Mouse (Mus musculus): ENCODE measurements around the gene Magi2. TPM values are rescaled to one million over a fixed set of nuclear protein-coding genes. Genes with fewer than 3 reads are reported as not detected.
"Not testable (repeated sequence)": the region's sequence is repeated elsewhere in the genome, so short reads cannot be mapped to it uniquely, and the experiment has no call there.

The Magi2 gene
- total RNA-seq, 2 experiments from 2014 or later: 139 to 145 TPM

DNA sequence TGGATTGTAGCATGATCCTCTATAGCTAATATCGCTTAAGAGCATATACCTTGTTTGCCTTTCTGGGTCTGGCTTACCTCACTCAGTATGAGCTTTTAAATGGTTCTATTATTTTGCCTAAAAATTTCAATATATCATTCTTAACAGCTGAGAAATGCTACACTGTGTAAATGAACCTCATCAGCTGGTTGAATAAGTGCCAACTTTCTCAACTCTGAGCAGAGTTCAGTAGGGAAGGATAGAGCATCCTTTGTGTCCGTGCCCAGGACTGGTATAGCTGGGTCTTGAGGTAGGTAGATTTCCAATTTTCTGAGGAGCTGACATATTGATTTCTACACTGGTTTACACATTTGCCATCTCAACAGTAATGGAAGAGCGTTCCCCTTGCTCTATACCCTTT is 65.7 kb downstream of the Magi2 start:
- H3K27ac ChIP-seq: no peak overlapping the region
- H3K4me3 ChIP-seq: no peak overlapping the region
- intact Hi-C loops (cut with DNase I): no loop called here
- no peak for TF ChIP-seq CTCF (IDR thresholded peaks at IDR 0.05)
- DNase-seq (ENCODE audit: extremely low spot score in 1 of 2, low spot score in 2 of 2): no peak

DNA sequence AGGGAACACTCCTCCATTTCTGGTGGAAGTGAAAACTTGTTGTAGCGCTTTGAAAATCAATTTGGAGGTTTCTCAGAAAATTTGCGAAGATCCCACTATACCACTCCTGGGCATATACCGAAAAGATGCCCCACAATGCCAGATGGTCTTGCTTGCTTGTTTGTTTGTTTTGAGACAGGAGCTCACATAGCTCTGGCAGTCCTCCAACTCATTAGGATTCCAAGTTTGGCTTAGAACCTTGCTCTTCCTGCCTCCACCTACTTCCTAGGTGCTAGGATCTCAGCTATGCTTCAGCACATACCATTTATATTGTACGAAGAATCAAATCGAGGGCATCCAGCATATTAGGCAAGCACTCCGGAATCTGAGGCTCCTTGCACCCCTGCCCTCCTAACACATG is 79.8 kb downstream of the Magi2 start:
- no peak for DNase-seq (ENCODE audit: extremely low spot score in 1 of 2, low spot score in 2 of 2)
- TF ChIP-seq CTCF (IDR thresholded peaks at IDR 0.05): no peak
- no peak overlapping the region for H3K4me3 ChIP-seq
- intact Hi-C loops (cut with DNase I): no loop called here
- no peak overlapping the region for H3K27ac ChIP-seq

DNA sequence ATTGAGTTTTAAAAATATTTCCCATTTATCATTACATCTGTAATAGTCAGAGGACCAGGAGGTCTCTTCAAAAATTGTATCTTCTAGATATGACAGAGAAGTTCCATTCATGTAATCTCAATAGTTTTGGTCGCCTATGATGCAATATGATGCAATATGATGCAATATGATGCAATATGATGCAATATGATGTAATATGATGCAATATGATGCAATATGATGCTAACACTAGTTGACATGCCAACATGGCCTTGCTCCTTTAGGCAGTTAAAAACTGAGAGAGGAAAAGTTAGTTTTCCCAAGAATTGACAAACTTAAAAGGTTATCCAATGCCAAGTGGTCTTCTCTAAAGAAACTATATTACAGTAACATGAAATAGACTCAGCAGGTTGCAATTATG is 83.0 kb downstream of the Magi2 start:
- no peak for TF ChIP-seq CTCF (IDR thresholded peaks at IDR 0.05)
- Histone ChIP-seq H3K27ac (no peak overlapping the region), H3K4me3 (no peak overlapping the region)
- intact Hi-C loops (cut with DNase I): no loop called here
- DNase-seq (ENCODE audit: extremely low spot score in 1 of 2, low spot score in 2 of 2): no peak

DNA sequence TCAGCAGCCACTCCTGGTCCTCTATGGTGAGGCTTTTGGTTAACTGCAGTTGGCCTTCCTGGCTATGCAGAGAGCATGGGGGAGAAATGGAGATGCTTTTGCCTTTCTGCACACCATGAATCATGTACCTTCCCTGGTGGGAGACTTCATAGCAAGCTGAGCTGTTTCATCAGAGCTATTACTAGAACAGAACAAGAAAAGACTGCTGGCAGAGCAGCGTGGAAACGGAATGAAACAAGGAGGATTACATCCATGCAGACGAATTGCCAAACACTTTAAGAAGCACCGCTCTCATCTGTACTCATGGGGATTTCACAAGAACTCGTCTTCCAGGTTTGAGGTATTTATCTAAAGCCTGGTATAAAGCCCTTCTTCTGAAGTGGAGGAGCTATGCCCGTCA is 95.7 kb downstream of the Magi2 start:
- intact Hi-C loops (cut with DNase I): no loop called here
- no peak for DNase-seq (ENCODE audit: extremely low spot score in 1 of 2, low spot score in 2 of 2)
- Histone ChIP-seq H3K27ac (no peak overlapping the region), H3K4me3 (no peak overlapping the region)
- no peak for TF ChIP-seq CTCF (IDR thresholded peaks at IDR 0.05)

DNA sequence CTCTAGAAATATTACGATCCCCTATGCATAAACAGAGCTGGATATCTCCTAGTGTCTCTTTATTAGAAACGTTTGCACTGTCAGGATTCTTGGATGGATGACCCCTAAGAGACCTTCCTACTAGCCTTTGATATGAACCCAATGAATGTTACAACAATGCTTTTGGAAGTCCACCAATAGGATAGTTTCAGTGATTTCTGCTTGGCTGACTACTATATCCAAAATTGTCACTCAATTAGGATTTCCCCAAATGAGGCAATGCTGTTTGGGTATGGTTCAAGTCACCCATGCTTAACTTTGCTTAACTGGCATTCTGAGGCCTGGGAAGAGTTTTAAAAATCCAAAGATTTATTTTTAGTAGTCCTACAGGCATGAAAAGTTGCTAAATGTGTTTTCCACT is 110.7 kb downstream of the Magi2 start:
- Histone ChIP-seq H3K4me3 (no peak overlapping the region), H3K27ac (no peak overlapping the region)
- DNase-seq (ENCODE audit: extremely low spot score in 1 of 2, low spot score in 2 of 2): no peak
- intact Hi-C loops (cut with DNase I): no loop called here
- no peak for TF ChIP-seq CTCF (IDR thresholded peaks at IDR 0.05)

DNA sequence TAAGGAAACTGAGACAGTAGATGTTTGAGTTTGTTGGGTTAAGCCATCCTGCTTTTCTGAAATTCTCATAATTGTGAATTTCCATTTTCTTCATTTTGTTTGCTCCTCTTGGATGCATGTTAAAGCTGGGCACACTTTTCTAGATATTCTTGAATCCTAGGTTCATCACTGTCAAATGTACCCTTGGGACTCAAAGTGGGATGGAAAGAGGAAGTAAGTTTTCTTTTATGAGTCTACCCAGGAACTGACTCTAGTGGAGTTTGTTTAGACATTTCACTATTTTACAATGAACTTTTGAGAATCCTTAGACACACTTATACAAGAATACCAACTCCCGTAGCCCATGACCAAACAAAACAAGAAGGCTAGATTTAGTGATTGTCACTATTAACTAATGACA is 141.3 kb downstream of the Magi2 start:
- intact Hi-C loops (cut with DNase I): no loop called here
- no peak overlapping the region for H3K4me3 ChIP-seq
- TF ChIP-seq CTCF (IDR thresholded peaks at IDR 0.05): no peak
- no peak overlapping the region for H3K27ac ChIP-seq
- DNase-seq (ENCODE audit: extremely low spot score in 1 of 2, low spot score in 2 of 2): no peak

DNA sequence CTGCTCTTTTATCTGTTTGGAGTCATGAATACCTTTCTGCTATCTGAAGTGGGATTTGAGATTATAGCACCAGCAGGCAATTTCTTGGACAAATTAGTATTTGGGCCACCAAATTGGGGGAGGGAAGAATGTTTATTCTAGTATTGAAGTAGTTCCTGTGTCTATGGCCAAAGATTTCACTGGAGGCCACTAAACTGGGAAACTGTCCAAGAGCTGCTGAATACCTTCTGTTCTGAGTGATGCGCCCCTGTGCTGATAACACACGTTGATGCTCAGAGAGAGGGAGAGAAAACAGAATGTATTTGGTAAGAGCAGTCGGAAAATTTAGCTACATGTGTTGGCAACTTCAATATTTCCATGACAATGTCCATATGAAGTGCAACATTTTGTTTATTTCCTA is 169.0 kb downstream of the Magi2 start:
- DNase-seq (ENCODE audit: extremely low spot score in 1 of 2, low spot score in 2 of 2): no peak
- Histone ChIP-seq H3K27ac (no peak overlapping the region), H3K4me3 (no peak overlapping the region)
- intact Hi-C loops (cut with DNase I): no loop called here
- no peak for TF ChIP-seq CTCF (IDR thresholded peaks at IDR 0.05)

DNA sequence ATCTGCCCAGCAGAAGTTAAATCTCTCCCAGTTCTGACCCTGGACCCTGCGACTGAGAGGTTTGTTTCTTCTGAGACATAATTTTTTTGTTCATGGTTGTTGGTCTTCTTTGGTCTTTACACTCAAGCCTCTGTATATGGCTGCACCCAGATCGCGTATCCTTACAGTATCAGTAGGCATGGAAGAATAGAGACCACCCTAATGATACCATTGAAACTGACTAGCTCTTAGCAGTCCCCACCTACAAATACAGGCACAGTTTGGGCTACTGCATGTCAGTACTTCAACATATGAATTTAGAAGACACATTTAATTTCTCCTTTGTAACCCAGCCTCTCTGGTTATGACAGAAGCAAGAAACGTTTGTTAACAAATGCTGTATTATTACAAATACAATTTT is 173.5 kb downstream of the Magi2 start:
- intact Hi-C loops (cut with DNase I): loop anchor here (2.0 kb wide), 1 partner anchor 927 kb away; no protein-coding TSS in a partner anchor
- no peak for TF ChIP-seq CTCF (IDR thresholded peaks at IDR 0.05)
- DNase-seq (ENCODE audit: extremely low spot score in 1 of 2, low spot score in 2 of 2): no peak
- Histone ChIP-seq H3K4me3 (no peak overlapping the region), H3K27ac (no peak overlapping the region)

DNA sequence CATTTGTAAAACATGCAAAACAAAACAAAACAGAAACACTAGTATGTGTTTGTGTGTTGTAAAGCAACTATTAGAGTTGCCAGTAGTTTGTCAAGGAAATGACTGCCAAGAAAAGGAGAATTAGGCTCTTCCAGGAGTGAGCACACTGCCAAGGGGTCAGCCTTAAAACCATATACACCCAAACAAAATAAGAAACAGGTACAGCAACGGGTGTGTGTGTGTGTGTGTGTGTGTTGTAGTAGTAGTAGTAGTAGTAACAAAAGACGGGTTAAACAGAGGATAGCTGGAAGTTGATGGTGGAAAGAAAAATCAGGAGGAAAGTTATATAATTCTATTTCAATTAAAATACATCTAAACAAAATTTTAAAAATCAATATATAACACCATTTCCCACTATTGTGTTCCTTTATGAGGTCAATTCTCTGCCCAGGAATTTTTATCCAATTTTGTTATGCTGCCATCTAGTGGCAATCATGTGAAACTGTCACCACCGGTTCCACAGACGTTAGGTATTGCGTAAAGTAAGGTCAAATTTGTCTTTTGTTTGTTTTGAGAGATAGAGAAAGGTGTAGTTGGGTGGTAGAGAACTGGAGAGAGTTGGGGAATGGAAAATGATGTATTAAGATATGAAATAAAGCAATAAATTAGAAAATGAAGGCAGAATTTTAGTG is 174.0 kb downstream of the Magi2 start:
- intact Hi-C loops (cut with DNase I): loop anchor here (1.0 to 2.0 kb wide), 2 partner anchors 484 to 928 kb away; no protein-coding TSS in a partner anchor
- TF ChIP-seq CTCF (IDR thresholded peaks at IDR 0.05): peak; percentile 86
- H3K4me3 ChIP-seq: no peak overlapping the region
- DNase-seq (ENCODE audit: extremely low spot score in 1 of 2, low spot score in 2 of 2): no peak
- no peak overlapping the region for H3K27ac ChIP-seq

DNA sequence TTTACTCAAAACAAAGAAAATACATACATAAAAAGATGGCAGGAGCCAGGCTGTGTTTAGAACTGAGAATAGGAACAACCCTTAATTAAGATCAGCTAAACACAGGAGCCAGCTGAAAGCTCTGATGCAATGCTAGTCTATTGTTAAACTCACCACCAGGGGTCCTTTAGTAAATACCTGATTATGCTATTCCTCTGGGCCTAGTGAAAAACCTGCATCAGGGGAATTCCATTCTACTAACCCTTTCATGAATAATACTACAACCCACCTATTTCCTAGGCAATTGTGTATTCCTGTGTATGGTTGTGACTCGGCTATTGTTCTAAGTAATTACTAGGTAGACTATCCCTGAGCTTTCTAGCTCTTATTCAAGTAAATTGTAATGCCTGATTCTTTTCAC is 177.4 kb downstream of the Magi2 start:
- intact Hi-C loops (cut with DNase I); DNase-seq (ENCODE audit: extremely low spot score in 1 of 2, low spot score in 2 of 2); H3K4me3 ChIP-seq; H3K27ac ChIP-seq: not testable (repeated sequence)
- TF ChIP-seq CTCF (IDR thresholded peaks at IDR 0.05): peak; percentile 21

DNA sequence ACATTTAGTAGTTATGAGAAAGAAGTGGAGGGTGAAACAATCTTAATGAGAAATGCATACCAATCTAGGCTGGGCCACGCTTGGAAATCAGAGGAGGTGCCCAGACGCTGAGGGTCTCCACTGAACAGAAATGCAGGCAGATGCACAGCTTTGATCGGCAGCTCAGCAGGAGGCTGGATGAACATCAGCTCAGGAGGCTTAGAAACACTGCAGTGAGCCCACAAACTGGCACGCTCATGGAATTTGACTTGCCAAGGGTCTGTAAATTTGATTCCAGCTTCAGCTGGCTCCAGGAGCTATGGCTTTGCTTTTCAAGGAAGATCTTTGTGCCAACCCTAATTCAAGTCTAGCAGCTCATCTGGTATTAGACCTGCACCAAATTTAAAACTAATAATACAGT is 187.7 kb downstream of the Magi2 start:
- H3K27ac ChIP-seq: no peak overlapping the region
- TF ChIP-seq CTCF (IDR thresholded peaks at IDR 0.05): no peak
- no peak overlapping the region for H3K4me3 ChIP-seq
- DNase-seq (ENCODE audit: extremely low spot score in 1 of 2, low spot score in 2 of 2): no peak
- intact Hi-C loops (cut with DNase I): no loop called here

DNA sequence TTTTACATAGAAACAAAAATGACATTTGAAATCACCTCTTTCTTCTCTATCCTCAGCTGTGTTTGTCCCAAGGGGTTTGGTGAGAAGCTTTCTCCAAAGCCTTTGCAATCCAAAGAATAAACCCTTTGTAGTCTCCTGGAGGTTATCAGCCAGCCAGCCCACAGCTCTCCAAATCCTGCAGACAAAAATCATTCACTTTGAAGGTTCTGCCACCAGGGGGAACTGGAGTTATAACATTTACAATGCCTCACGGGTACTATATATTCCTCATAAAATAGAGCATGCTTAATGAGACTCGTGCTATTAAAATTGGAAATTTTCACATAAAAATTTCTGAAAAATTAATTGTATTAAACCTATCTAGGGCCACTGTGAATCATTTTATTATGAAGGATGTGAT is 202.5 kb downstream of the Magi2 start:
- intact Hi-C loops (cut with DNase I): loop anchor here (5.0 kb wide), 1 partner anchor 88 kb away; no protein-coding TSS in a partner anchor
- Histone ChIP-seq H3K4me3 (no peak overlapping the region), H3K27ac (no peak overlapping the region)
- peak; percentile 54 to 57 for DNase-seq (ENCODE audit: extremely low spot score in 1 of 2, low spot score in 2 of 2)
- TF ChIP-seq CTCF (IDR thresholded peaks at IDR 0.05): peak; percentile 70

DNA sequence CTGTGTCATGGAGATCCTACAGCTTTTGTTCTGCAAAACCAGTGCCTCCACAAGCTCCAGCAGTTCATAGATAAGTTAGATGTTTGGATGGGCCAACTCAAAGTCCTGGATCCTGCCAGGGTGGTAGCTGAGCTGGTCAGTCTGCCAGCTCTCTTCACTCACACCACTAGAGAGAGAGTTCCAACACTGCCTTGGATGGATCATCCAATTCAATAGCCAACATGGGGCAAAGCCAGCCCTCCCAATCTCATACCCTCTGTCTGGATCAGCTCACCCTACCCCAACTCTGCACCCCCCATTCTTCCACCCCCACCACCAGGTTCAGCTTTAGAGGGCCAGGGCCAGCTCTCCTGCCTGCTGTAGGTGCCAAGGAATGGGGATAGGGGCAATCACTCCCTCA is 235.7 kb downstream of the Magi2 start:
- Histone ChIP-seq H3K27ac (no peak overlapping the region), H3K4me3 (no peak overlapping the region)
- intact Hi-C loops (cut with DNase I): no loop called here
- no peak for DNase-seq (ENCODE audit: extremely low spot score in 1 of 2, low spot score in 2 of 2)
- no peak for TF ChIP-seq CTCF (IDR thresholded peaks at IDR 0.05)

Measured in left cerebral cortex, adult 2 months (tissue).